Mouse (Mus musculus): Measurements from ENCODE around the gene Ints12.

Ints12 gene

GRCm38 (mm10) chr3:133091664-133092273, at the start of gene Ints12, which contains the start of gene Gstcd:
Gene Ints12, plus strand, starts transcription at chr3:133091840.
Gene Gstcd, minus strand, starts transcription at chr3:133092033.
- DNase-seq, result peak; percentile 94 to 96

GRCm38 (mm10) chr3:133052068-133052467, 39.6 kb upstream of the Ints12 start:
- no peak for DNase-seq

GRCm38 (mm10) chr3:133075560-133075959, 16.1 kb upstream of the Ints12 start:
- no peak for DNase-seq

- DNase-seq, result no peak
These were observed 8.9 kb upstream of the Ints12 start for GRCm38 (mm10) chr3:133082736-133083135.

- no peak for DNase-seq
These were observed 5.8 kb upstream of the Ints12 start for GRCm38 (mm10) chr3:133085858-133086257.

GRCm38 (mm10) chr3:133090247-133091120, 1.2 kb upstream of the Ints12 start:
- DNase-seq, result no peak

- DNase-seq, result no peak
These were observed 448 bp upstream of the Ints12 start for GRCm38 (mm10) chr3:133091121-133091663.

- no peak for DNase-seq
These were observed 724 bp downstream of the Ints12 start for GRCm38 (mm10) chr3:133092274-133092853.

GRCm38 (mm10) chr3:133092936-133093335, 1.3 kb downstream of the Ints12 start:
- no peak for DNase-seq

GRCm38 (mm10) chr3:133094305-133094704, 2.7 kb downstream of the Ints12 start:
- DNase-seq, result no peak

- DNase-seq, result no peak
These were observed 6.3 kb downstream of the Ints12 start for GRCm38 (mm10) chr3:133097936-133098335.

- no peak for DNase-seq
These were observed 6.7 kb downstream of the Ints12 start for GRCm38 (mm10) chr3:133098336-133098735.

GRCm38 (mm10) chr3:133098909-133099308, 7.3 kb downstream of the Ints12 start:
- DNase-seq, result no peak

GRCm38 (mm10) chr3:133103768-133104167, 12.1 kb downstream of the Ints12 start:
- DNase-seq, result no peak

- no peak for DNase-seq
These were observed 12.8 kb downstream of the Ints12 start for GRCm38 (mm10) chr3:133104436-133104835.

GRCm38 (mm10) chr3:133108731-133109130, 17.1 kb downstream of the Ints12 start:
- DNase-seq, result no peak

GRCm38 (mm10) chr3:133109844-133110243, 18.2 kb downstream of the Ints12 start:
- no peak for DNase-seq

GRCm38 (mm10) chr3:133111741-133112140, 20.1 kb downstream of the Ints12 start:
- peak; percentile 7 to 32 for DNase-seq

- DNase-seq, result no peak
These were observed 21.6 kb downstream of the Ints12 start for GRCm38 (mm10) chr3:133113281-133113680.

- no peak for DNase-seq
These were observed 39.7 kb downstream of the Ints12 start for GRCm38 (mm10) chr3:133131372-133131771.

- no peak for DNase-seq
These were observed 41.0 kb downstream of the Ints12 start for GRCm38 (mm10) chr3:133132611-133133010.

GRCm38 (mm10) chr3:133141877-133142276, 50.2 kb downstream of the Ints12 start:
- no peak for DNase-seq

GRCm38 (mm10) chr3:133144511-133145147, 53.0 kb downstream of the Ints12 start:
- DNase-seq, result no peak
